Mouse (Mus musculus): ENCODE measurements at regions not wholly inside any gene's neighbourhood (a gene's known extent, or its start where the extent isn't known, plus 50 kb on each side); places are given as distances from the start of the nearest gene placed in this dataset.

- no peak for DNase-seq (ENCODE audit: inconsistent ontology term)
Measured at GRCm38 (mm10) chr17:47317651-47318050, 51.0 kb upstream of the Mrps10 start.

DNA sequence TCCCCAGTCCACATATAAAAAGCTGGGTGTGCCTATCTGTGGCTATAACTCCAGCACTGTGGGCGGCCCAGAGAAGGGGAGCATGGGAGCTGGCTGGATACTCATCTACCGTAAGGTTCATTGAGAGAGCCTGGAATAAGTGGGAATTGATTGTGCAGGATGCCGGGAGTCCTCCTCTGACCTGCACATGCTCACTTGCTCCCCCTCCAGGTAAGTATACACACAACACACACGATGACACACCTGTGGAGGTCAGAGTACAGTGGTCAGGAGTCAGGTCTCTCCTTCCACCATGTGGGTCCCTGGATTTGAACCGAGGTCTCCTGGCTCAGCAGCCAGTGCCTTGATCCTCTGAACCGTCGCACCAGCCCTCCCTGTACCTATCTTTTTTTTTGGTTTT lies 55.5 kb upstream of the Mrps10 start:
- DNase-seq (ENCODE audit: inconsistent ontology term), result no peak

DNA sequence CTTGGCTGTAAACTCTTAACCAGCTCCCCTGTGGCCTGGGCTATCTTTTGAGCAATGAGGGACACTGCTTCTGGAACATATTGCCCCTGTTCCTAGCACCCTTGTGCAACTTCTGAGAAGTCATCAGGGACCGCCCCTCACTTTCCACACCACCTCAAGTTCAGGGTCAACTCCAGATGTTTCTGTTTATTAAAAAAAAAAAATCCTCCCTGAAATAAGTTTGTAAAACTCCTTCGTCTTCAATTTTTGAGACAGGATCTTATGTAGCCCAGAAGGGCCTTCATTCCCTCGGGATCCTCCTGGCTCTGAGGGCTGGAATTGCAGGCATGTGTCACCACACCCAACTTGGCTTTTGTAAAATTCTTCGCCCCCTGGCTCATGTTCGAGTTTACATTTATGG lies 57.4 kb upstream of the Mrps10 start:
- DNase-seq (ENCODE audit: inconsistent ontology term), result no peak

GRCm38 (mm10) chr17:47306027-47306761 lies 62.5 kb upstream of the Mrps10 start:
- no peak for DNase-seq (ENCODE audit: inconsistent ontology term)

DNA sequence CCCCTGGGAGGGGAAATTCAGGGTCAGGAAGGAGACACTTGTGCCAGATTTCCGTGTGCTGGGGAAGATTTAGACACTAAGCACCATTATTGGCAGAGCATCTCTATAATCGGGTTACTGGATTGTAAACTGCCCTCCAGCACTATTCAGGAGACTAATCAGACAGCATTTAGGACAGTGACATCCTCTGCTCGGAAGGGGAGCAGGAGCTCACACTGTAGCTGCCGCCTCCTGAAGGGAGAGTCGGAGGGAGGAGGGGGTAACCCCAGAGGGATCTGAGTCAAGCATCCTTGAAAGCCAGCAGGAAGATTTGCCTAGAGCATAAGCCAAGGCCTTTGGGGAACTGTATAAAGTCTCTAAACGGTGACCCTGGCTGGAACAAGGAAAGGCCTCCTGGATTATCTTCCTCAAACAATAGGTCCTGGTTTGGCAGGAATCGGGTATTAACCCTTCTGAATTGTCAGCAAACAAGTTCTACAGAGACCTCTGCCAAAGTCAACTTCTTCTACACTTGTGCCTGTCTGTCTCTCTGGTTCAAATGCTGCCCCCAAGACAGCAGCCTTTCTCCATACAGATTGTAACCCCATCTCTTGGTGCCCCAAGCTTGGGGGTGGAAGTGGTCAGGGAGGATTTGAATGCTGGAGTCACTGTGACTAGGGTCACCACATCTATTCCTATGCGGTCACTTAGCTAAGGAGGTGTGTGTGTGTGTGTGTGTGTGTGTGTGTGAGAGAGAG lies 64.1 kb upstream of the Mrps10 start:
- DNase-seq (ENCODE audit: inconsistent ontology term), result peak; percentile 71

GRCm38 (mm10) chr17:47303600-47303999 lies 65.1 kb upstream of the Mrps10 start:
- DNase-seq (ENCODE audit: inconsistent ontology term), result no peak

DNA sequence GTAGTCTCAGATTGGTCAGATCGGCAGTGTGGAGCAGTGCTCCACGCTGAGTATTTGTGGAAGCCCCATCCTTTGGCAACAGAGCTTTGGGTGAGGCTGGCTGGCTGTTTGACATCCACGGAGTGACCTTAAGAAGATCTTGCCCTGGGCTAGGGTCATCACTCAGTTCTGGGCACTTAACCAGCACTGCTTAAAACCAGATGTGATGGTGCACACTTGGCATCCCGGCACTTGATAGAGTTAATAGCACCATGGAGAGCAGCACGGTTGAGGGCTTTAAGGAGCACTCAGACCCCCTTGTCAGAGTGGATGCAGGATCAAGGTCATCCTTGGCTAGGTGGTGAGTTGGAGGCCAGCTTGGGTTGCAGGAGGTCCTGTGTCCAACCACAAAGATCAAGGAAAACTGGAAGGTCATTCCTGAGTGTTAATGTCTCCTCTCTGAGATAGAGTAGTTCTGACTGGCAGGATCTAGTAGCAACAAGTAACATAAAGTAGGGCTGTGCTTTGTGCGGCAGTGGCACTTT lies 70.2 kb upstream of the Mrps10 start:
- DNase-seq (ENCODE audit: inconsistent ontology term), result no peak

GRCm38 (mm10) chr17:47297965-47298364 lies 70.7 kb upstream of the Mrps10 start:
- no peak for DNase-seq (ENCODE audit: inconsistent ontology term)

GRCm38 (mm10) chr17:47296709-47297450 lies 71.8 kb upstream of the Mrps10 start:
- no peak for DNase-seq (ENCODE audit: inconsistent ontology term)

DNA sequence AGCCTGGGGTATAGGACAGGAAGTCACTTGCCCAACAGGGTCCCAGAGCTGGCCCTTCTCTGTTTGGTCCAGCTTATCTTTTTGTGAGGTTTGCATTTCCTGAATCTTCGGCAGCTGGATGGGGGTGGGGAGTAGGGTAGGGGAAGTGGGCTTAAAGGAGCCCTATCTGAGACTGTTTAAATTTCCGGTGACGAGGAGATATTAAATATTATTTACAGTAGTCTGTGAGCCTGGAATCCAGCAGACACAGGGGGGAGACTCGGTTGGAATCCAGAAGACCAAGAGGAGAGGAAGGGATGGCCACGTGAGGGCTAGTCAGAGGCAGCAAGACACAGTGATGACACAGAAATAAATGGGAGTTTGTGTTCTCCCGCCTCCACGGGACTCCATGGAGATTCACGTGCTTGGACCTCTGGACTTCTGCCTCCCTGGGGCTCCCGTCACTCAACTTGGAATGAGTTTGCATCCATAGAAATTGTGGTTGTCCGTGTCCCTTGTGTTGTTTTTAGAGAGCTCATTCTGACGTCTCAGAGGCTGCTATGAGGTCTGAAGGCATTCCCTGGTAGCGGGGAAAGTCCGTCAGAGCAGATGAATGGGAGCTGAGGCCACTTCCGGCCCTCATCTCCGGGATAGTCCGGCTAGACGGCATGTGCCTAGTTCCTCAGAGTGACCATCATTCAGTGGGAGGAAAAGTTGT lies 73.2 kb upstream of the Mrps10 start:
- no peak for DNase-seq (ENCODE audit: inconsistent ontology term)

GRCm38 (mm10) chr17:47294091-47294534 lies 74.6 kb upstream of the Mrps10 start:
- DNase-seq (ENCODE audit: inconsistent ontology term), result peak; percentile 91

GRCm38 (mm10) chr17:47293178-47293577 lies 75.5 kb upstream of the Mrps10 start:
- no peak for DNase-seq (ENCODE audit: inconsistent ontology term)

GRCm38 (mm10) chr17:47291558-47291957 lies 77.1 kb upstream of the Mrps10 start:
- DNase-seq (ENCODE audit: inconsistent ontology term), result no peak

- DNase-seq (ENCODE audit: inconsistent ontology term), result no peak
Measured at GRCm38 (mm10) chr17:47285616-47286015, 83.1 kb upstream of the Mrps10 start.

DNA sequence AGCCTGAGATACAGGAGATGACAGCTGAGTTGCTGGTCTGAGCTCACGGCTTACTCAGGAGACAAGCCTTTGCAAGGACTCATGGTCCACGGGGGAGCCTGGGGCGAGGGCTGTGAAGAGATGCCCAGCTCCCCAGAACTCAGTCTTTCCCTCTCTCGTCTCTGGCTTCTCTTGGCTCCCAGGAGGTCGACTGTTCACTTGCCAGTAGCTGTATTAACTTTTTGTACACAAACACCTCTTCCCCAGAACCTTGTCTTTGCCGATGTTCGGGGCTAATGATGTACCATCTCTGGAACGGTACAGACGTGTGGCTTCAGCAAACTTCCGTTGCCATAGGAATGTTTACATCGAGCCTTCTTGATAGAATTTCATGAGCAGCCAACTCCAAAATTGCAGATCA lies 84.5 kb upstream of the Mrps10 start:
- DNase-seq (ENCODE audit: inconsistent ontology term), result no peak

DNA sequence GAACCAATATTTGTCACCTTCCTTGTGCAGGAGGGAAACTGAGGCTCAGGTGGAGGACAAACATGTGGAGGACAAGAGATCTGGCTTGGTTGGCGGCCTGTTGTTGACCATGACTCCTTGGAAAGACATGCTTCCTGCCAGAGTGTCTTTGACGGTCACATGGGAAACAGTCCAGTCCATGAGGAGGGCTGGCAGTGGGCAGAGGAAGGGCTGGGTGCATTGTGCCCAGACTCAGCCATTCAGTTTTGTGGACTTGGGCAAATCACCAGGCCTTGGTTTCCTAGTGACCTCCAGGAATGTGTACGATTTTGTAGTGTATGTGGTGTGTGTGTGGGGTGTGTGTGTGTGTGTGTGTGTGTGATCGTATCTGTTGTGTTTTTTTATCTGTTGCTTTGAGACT lies 85.5 kb upstream of the Mrps10 start:
- no peak for DNase-seq (ENCODE audit: inconsistent ontology term)

GRCm38 (mm10) chr17:47282476-47282875 lies 86.2 kb upstream of the Mrps10 start:
- no peak for DNase-seq (ENCODE audit: inconsistent ontology term)

GRCm38 (mm10) chr17:47277890-47278289 lies 90.8 kb upstream of the Mrps10 start:
- no peak for DNase-seq (ENCODE audit: inconsistent ontology term)

- DNase-seq (ENCODE audit: inconsistent ontology term), result no peak
Measured at GRCm38 (mm10) chr17:47276639-47277038, 92.0 kb upstream of the Mrps10 start.

- DNase-seq (ENCODE audit: inconsistent ontology term), result no peak
Measured at GRCm38 (mm10) chr17:47275796-47276311, 92.8 kb upstream of the Mrps10 start.

DNA sequence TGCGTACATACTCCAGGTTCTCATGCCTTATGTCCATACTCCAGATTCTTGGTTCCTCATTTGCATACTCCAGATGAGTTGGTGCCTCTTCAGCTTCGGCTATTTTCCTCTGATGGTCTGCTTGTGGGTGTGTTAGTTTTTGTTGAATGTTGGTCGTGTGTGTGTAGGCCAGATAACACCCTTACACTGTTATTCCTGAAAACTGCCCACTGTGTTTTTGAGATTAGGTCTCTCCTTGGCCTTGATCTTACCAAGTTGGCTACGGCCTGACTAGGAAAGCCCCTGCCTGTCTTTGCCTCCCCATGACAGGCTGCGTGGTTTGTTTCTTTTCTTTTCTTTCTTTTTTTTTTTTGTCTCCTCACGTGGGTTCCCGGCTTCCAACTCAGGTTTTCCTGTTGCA lies 95.4 kb upstream of the Mrps10 start:
- DNase-seq (ENCODE audit: inconsistent ontology term), result no peak
